Mouse (Mus musculus) adrenal gland, adult 2 months (tissue): ENCODE measurements around the gene Mlycd. TPM values are rescaled to one million over a fixed set of nuclear protein-coding genes. Genes with fewer than 3 reads are reported as not detected.
A peak's percentile ranks its signal among the peaks of the same experiment; 100 is the strongest.

Experiments
- DNase-seq: peaks from one replicate; pipeline ENCODE4 v3.0.0; 2021
- polyA plus RNA-seq: library from polyadenylated mRNA; depleted of rRNA; stranded (reverse); fragments of >200 nt; gene quantifications from 2 replicates; pipeline ENCODE4 v1.2.3, GENCODE M21; 2012
- total RNA-seq, 2 experiments: library from RNA; stranded (reverse); gene quantifications; 2 replicates each; pipeline ENCODE4 v1.2.3; 2021

The Mlycd gene
- total and polyA plus RNA-seq, 3 experiments, result 41.8 to 110 (median 69.4) TPM

GRCm38 (mm10) chr8:119433582-119434174, 39.0 kb downstream of the Mlycd start, which contains the start of gene Osgin1:
Osgin1 (plus strand) TSS chr8:119434124.
- DNase-seq, result no peak

GRCm38 (mm10) chr8:119434569-119434968, 39.9 kb downstream of the Mlycd start:
- no peak for DNase-seq

- no peak for DNase-seq
Observed at GRCm38 (mm10) chr8:119435527-119435926, 40.8 kb downstream of the Mlycd start.

DNA sequence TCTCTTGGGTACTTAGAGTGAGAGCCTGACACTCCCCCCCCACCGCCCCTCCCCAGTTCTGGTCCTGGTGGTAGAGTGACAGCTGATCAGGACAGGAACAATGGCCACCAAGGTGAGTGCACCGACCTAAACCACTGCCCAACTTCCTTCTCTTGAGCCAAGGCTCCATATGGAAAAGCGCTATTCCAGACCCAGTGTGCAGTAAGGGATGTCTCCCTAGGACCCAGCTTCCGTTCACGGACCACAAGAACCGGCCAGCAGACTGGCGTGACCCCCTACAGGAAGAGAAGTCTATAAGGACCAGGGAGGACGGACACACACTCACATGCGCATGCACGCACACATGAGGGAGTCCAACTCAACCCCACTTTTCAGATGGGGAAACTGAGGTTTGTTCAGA, 41.7 kb downstream of the Mlycd start:
- DNase-seq, result no peak

- DNase-seq, result peak; percentile 98
Observed at GRCm38 (mm10) chr8:119436933-119437332, 42.3 kb downstream of the Mlycd start.

DNA sequence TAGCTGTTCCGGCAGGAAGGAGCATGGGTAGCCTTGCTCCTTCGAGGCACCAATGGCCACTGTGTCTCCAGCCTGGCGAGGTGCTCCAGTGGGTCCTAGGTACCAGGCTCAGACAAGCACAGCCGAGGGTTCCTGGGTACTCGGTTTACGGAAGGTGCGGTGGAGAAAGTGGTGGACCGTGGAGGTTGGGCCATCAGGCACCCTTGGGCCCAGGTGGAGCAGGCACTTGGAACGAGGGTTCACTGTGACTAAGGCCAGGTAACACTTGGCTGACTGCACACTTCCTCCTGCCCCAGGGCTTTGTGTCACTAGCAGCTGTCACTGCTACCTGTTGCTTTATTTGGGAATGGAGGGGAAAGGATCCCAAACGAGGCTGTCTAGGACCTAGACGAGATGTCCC, 42.8 kb downstream of the Mlycd start:
- no peak for DNase-seq

DNA sequence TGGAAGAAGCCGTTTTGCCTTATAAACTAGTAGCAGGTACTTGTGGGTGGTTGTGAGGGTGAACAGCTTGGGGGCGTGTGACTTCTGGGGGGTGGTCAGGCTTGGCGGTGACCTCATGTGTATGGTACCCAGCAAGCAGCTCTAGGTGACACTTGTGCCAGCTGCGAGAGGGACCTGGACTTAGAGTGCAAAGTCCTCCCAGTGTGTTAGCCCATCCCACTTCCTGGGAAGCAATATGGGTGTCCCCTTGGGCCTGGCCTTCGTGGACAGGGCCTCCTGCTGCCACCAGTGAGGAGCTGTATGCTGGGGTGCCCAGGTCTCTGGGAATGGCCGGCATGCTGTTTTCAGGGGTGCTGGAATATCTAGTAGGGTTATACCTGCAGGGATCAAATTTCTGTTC, 44.2 kb downstream of the Mlycd start:
- DNase-seq, result peak; percentile 66

- DNase-seq, result no peak
Observed at GRCm38 (mm10) chr8:119439424-119439823, 44.7 kb downstream of the Mlycd start.

- DNase-seq, result no peak
Observed at GRCm38 (mm10) chr8:119439893-119440249, 45.2 kb downstream of the Mlycd start.

DNA sequence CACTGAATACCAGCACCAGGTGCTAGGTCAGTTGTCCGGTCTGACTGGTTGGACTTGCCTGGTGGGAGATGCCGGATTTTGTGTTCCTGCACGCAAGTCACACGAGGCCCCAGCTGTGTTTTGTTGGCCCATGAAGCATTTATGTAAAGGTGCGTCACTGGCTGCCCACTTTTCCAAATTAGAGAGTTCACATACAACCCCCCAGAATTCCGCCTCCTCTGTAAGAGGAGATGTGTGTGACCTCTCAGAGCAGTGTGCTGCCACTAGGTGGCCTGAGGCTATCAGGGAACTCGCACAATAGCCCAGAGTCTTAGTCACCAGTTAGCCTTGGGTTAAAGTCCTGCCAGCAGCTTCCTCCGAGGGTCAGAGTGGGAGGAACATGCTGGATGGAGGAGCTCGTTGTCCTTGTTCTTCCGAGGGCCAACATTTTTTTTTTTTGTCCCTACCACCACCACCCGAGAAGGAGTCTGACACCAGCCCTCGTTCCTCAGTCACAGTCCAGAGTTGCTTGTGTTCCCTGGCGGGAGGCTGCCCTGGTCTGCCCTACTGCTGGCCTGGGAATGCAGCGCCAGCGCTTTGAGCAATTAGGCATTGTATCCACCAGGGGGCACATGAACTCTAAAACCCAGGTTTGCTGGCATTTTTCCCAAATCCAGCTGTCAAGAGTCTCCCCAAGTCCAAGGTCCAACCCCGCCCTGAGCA, 45.7 kb downstream of the Mlycd start:
- DNase-seq, result peak; percentile 91

DNA sequence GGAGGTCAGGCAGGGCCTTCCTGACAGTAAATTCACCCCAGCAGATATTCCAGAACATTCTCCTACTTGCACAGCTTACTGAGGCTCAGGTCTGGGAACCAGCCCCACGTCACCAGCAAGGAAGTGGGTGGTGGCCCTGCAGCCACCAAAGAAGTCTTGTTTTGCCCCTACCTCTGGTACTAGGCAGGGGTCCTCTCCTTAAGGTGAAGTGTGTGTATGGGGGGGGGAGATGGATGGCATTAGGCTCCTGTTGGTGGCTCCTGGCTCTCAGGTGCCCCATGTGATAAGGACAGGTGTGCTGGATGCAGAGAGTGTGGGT, 46.2 kb downstream of the Mlycd start:
- no peak for DNase-seq

DNA sequence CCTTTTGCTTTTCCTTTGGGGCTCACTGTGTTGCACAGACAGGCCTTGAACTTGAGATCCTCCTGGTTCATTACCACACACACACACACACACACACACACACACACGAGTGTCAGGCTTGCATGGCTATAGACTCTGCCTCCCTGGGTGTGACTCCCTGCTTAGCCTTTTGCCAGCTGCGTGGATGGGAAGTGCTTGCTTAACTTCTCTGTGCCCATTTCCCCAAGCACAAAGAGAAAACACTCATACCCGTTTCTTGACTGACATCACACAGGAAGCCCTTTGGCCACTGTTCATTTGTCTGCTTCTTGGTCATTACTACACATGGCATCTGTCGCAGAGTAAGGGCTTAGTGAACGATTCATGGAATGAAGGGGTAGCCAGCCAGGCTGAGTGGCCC, 47.3 kb downstream of the Mlycd start:
- no peak for DNase-seq

DNA sequence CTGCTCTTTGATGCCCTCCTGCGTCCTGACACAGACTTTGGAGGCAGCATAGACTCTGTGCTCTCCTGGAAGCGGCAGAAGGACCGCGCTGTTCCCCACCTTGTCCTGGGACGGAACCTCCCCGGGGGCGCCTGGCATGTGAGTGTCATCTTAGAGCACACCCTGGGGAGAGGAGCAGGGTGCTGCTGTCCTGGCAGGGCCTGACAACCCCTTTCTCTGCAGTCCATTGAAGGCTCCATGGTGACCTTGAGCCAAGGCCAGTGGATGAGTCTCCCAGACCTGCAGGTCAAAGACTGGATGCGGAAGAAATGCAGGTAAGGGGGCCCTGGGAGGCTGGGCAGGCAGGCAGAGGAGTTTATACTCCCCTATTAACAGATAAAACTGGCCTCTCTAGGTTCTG, 48.3 kb downstream of the Mlycd start:
- no peak for DNase-seq

DNA sequence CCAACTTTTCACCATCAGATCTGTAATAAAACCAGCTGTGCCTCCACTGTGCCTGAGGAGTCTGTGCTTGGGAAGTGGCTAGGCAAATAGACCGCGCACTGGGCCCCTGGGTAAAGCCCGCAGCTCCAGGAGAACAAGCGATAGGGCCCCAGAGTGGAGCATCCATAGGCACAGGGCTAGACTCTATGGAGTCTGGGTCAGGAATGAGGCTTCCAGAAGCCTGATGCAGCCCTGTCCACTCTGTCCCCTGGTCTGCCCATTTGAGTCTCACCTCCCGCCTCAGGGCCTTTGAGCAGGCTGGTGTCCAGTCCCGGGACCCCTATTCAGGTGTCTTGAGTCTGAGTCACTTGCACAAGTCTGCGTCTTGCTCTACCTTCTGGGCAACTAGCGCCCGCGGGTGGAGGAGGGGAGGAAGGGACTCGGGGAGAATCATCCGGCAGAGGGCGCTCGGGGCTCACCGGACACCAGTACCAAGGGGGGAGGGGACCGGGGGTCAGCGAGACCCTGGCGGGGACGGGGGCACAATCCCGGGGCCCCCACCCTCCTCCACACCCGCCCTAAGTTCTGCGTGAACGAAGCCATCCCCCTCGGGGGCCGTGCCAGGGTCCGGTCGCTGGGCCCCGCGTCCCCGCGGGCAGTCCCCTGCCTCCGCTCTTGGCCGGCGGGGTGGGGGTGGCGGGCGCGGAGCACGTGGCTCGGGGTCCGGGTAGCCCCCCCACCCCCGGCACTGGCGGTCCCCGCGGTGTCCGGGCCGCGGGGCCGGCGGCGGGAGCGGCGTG, 51.7 kb downstream of the Mlycd start, which contains the start of gene Necab2:
Necab2 (plus strand) TSS at position 509 of the 779 bp plus-strand sequence.
- peak; percentile 92 for DNase-seq

GRCm38 (mm10) chr8:119446990-119447780, 52.5 kb downstream of the Mlycd start:
- DNase-seq, result peak; percentile 60

DNA sequence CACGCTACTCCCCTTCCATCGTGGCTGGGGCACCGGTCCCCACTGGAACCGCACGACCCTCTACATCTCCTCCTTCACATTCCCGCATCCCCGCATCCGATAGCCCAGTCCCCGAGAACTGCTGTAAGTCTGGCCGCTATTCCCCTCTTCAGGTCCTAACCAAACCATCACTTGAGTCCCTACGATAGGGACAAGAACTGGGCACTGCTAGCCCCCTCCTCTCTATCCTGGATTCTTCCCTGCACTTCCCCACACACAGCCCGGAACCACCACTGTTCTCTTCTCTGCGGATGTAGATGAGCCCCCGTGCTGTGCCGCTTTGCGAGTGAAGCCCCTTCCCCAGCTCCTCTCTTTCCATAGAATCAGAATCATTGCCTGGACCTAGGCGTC, 53.1 kb downstream of the Mlycd start:
- DNase-seq, result no peak

GRCm38 (mm10) chr8:119449627-119450026, 54.9 kb downstream of the Mlycd start:
- no peak for DNase-seq

DNA sequence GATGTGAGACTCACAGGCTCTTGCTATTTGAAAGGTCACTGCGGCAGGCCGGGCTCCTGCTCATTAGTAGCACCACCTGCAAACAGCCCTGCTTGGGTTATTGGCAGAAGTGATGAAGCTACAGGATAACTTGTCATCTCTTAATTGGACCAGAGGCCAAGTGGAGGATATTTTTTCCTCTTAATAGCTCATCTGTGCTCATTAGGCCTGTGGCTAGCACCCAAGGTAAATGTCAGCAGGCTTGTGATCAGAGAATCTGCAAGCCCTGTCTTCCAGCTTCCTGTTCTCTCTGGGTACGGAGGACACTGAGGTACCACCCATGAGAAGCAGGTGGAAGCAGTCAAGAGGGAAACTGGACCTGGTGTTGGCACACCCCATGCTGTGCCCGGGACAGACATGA, 56.5 kb downstream of the Mlycd start:
- no peak for DNase-seq

- DNase-seq, result no peak
Observed at GRCm38 (mm10) chr8:119452919-119453318, 58.2 kb downstream of the Mlycd start.

DNA sequence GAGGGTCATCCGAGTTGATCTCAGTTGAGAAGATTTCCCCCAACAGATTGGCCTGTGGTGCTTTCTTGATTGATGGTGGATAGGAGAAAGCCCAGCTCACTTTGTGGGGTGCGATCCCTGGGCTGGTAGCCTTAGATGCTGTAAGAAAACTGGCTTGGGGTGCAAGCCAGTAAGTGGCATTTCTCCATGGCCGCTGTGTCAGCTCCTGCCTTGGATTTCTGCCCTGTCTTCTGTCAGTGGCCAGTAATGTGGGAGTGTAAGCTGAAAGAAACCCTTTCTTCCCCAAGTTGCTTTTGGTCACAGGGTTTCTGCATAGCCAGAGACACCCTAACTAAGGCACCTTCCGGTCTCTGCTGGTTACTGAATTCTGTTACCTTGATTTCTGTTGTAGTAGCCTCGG, 61.4 kb downstream of the Mlycd start:
- no peak for DNase-seq

DNA sequence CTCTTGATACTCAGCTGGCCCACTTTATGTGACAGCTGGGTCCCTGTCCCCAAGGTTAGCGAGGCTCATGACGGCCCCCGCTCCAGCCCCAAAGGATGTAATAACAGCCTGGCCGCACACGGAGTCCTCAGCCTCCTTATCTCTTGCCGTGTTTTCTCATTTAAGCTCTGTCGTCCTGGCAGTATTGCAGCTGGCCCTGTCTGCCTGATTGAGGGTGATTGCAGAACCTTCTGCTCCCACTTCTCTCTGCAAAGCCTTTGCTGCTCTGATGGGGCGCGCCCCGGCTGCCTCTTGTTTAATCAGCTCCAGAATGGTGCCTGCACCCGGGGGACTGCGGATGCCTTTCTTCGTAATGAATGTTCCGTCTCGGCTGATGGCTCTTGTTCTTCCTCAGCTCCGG, 65.0 kb downstream of the Mlycd start:
- no peak for DNase-seq
